Mouse (Mus musculus): Measurements from ENCODE around the gene Ccdc61. TPM values are rescaled to one million over a fixed set of nuclear protein-coding genes. Genes with fewer than 3 reads are reported as not detected.

Ccdc61 gene
- 11.7 and 15.4 TPM in 2 replicates for polyA plus RNA-seq (2012; rRNA removed)

DNA sequence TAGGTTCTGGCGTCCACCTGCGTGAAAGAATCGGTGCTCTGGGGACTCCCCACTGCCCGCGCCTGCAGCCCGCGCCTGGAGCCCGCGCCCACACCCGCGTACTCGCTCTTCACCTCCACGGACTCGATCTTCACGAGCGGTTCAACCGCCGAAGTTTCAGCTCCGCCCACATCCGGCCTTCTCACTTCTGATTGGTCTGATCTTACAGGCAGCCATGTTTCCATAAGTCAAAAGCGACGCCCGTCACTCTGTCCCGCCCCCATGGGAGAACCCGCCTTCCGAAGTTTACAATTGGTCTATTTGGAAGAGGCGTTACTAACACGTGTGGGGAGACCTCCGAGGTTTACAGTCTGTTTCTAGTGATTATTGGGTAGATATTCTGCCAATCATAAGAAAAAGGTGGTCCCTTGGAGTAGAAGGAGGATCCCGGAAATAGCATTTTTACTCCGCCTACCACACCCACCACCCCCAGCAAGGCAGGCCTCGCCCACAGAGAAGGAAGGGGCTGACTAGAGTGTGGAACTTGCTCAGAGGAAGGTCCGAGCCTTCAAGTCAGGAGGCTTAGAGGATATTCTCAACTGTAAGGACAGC, at the start of gene Ccdc61:
Gene Ccdc61, minus strand, starts transcription at position 175 of the 591 bp plus-strand sequence.
- peak; percentile 99 for DNase-seq (ENCODE audit: extremely low spot score in 1 of 2, low spot score in 1 of 2)

DNA sequence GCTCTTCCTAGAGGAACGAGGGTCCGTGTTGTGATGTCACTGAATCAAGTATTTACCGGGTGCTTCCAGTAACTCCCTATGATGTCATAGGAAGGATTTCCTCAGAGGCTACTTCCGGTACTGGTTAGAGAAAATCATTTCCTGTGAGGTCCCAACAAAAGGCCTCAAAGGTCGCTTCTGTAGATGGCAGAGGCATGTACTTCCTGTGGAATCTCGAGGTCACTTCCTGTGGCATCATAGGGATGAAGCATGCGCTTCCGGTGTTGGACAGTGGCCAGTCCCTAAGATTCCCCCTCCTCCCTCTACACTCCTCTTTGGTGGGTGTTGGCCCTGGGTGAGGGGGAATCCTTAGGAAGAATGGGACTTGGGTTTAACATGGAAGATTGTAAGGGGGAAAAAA, 49.2 kb upstream of the Ccdc61 start:
- no peak for DNase-seq (ENCODE audit: extremely low spot score in 1 of 2, low spot score in 1 of 2)

DNA sequence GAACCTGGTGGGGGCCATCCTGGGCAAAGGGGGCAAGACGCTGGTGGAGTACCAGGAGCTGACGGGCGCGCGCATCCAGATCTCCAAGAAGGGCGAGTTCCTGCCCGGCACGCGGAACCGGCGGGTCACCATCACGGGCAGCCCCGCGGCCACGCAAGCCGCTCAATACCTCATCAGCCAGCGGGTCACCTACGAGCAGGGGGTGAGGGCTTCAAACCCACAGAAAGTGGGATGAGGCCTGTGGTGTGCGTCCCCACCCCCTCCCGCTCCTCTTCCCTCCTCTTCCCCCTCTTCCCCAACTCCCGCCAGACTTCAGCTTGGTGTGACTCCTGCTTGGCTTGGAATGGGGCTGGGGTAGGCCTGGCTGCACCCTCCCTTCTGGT, 48.2 kb upstream of the Ccdc61 start:
- no peak for DNase-seq (ENCODE audit: extremely low spot score in 1 of 2, low spot score in 1 of 2)

DNA sequence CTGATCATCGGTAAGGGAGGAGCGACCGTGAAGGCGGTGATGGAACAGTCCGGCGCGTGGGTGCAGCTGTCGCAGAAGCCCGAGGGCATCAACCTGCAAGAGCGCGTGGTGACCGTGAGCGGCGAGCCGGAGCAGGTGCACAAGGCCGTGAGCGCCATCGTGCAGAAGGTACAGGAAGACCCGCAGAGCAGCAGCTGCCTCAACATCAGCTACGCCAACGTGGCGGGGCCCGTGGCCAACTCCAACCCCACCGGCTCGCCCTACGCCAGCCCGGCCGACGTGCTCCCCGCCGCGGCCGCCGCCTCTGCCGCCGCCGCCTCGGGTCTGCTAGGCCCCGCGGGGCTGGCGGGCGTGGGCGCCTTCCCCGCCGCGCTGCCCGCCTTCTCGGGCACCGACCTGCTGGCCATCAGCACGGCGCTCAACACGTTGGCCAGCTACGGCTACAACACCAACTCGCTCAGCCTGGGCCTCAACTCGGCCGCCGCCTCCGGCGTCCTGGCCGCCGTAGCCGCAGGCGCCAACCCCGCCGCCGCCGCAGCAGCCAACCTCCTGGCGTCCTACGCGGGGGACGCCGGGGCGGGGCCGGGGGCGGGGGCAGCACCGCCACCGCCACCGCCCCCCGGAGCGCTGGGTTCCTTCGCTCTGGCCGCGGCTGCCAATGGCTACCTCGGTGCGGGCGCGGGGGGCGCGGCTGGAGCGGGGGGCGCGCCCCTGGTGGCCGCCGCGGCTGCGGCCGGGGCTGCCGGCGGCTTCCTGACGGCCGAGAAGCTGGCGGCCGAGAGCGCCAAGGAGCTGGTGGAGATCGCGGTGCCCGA, 47.6 kb upstream of the Ccdc61 start:
- peak in 1 of 2 experiments; percentile 66 for DNase-seq (ENCODE audit: extremely low spot score in 1 of 2, low spot score in 1 of 2)

DNA sequence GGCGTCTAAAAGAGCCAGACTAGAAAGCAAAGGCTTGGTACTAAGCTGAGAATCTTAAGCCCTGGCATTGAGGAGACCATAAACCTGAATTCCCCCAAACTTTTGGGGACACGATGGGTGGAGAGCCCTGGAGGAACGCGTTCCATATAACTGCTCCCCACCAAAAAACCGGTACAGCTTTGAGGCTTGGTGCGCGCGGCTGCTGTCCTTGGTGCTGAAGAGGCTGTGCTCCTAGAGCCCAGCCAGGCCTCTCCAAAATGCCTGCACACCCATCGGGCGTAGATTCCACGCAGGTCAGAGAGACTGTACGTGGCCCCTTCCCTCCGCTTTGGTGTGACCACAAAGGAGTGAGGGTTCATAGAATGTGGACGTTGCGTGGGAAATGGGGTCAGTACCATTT, 41.2 kb upstream of the Ccdc61 start:
- DNase-seq (ENCODE audit: extremely low spot score in 1 of 2, low spot score in 1 of 2): no peak

DNA sequence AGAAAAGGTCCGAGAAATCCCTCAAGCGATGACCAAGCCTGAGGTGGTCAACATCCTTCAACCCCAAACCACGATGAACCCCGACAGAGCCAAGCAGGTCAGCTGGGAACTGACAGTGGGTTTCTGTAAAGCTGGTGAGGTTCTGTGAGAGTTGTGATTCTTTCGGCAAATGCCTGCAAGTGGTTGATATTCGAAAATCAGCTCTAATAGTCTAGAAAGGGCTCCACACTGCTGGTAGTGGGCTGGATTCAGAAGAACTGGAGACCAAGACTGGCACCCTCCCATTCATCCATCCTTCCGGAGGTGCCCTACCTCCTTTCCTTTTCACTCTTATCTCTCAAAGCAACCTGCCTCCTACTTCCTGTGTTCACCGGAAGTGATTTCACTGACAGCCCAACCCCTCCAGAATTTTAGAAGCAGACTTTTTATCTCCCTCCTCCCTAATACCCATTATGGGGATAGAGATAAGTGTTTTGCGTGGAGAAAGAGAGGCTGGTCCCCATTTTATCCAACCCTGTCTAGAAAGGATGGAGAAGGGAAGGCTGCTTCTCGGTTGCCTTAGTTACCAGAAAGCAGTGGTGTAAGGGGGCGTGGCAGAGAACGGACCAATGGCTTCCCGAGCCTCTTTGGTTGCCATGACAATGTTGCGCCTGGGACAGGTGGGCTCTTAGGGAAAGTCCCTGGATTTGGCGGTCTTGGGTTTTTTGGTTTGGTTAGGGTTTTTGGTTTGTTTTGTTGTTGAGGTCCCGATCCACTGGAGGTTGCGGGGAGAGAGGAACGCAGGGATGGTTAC, 40.5 kb upstream of the Ccdc61 start:
- DNase-seq (ENCODE audit: extremely low spot score in 1 of 2, low spot score in 1 of 2): peak in 1 of 2 experiments; percentile 55

DNA sequence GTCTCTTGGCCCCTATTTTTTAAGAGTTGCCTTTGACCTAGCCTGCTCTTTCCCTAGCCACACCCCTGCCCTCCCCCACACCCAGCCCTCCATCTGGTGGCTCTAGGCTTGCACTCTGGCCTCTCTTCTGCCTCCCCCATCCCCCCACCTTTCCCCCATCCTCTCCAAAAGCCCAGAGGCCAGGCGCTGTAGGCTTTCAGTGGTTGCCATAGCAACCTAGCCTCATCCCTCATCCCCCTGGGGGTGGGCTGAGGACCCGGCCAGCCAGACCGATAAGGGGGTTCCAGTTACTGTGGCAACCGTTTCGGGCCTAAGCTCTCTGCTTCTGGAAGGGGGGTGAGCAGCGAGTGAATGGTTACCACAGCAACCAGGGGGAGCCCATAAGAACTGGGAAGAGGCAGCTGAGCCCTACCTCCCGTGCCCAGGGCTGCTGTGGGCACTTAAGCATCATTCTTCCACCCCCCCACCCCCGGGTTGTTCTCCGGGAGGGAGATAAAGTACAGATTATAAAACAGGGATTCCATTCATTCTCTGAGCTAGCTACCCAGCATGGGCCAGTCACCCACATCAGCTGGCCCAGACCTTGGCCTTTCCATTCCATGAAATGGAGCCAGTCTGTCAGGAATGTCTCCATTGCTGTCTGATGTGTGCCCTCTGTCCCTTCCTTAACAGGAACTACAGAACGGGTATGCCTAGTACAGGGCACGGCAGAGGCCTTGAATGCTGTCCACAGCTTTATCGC, 39.7 kb upstream of the Ccdc61 start:
- no peak for DNase-seq (ENCODE audit: extremely low spot score in 1 of 2, low spot score in 1 of 2)

DNA sequence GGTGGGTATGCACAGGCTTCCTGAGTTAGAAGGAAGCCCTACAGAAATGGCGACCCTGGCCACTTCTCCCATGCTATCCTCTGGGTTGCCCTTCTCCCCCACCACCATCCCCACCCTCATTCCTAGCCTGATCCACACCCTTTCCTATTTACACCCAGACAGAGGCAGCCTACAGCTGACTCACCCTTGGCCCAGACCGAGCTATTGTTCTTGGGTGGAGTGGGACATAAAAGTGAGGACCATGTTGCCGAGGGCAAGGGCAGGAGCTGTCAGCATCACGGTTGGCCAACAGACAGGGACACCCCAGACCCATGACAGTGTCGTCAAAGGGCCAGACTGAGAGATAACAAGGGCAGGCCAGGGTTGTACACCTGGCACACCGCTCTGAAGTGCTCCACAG, 37.9 kb upstream of the Ccdc61 start:
- DNase-seq (ENCODE audit: extremely low spot score in 1 of 2, low spot score in 1 of 2): no peak

DNA sequence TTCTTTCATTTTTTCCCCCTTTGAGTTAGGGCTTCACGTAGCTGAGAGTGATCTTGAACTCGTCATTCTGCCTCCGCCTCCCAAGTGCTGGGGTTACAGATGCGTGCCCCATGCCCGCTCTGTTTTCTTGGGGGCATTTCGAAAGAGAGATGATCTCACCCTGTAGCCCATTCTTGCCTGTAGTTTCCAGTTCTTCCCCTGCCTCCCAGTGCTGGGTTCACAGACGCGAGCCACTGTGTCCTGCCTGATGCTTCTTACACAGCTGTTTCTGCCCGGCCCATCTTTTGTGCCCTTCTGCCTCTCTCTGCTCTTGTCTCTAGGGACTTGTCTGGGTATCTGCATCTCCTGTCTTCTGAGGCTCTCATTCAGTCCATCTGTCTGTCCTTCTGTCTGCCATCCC, 32.6 kb upstream of the Ccdc61 start:
- DNase-seq (ENCODE audit: extremely low spot score in 1 of 2, low spot score in 1 of 2): no peak

DNA sequence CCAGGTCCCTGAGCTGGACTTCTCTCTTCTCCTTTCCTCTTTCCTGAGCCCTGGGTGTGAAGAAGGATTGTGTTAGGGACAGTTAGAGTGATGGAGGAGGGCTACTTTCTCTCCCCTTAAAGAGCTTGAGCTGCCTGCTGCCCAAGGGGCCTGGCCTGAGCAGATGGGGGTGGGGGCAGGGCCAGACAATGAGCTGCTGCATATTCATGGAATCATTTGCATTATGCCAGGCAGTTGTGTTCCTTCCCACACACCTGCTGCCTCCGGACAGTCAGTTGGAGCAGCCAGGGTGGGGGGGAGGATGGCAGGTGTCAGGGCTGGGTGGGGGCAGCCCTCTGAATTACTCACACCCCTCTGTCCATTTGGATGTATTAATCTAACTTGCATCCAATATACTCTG, 32.2 kb upstream of the Ccdc61 start:
- DNase-seq (ENCODE audit: extremely low spot score in 1 of 2, low spot score in 1 of 2): peak in 1 of 2 experiments; percentile 68

DNA sequence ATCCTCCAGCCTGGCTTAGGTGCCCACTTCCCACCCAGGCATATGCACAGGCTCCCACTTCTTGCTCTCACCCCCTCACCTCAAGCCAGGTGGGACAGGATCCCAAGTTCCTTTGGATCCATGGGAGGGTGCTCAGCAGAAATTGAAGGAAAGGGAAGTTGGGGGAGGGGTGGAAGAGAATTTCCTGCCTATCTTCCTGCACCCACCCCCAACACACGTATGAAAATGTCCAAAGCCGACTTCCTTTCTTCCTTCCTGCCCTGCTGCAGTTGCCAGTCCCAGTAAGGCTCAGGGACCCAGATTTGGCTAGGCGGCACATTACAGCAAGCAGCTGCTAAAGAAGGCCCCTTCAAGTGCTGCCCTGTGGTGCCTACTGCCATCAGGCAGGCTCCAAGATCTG, 17.5 kb upstream of the Ccdc61 start:
- peak in 1 of 2 experiments; percentile 19 for DNase-seq (ENCODE audit: extremely low spot score in 1 of 2, low spot score in 1 of 2)

DNA sequence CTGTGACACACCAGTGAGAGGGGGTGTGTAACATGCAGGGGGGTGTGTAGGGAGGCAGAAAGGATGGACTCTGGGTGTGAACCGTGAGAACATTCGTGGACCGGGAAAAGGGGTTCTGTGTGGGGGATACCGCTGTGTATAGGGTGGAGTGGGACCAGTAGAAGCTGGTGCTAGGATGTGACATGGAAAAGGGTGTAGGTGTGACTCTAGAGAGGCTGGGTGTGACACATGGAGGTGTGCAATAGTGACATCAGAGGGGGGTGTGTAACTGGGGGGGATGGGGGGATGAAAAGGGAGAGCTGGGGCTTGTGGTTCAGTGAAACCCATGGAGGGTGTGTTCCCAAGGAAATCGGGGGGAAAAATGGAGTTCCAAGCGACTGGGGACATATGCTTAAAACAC, 16.7 kb upstream of the Ccdc61 start:
- no peak for DNase-seq (ENCODE audit: extremely low spot score in 1 of 2, low spot score in 1 of 2)

DNA sequence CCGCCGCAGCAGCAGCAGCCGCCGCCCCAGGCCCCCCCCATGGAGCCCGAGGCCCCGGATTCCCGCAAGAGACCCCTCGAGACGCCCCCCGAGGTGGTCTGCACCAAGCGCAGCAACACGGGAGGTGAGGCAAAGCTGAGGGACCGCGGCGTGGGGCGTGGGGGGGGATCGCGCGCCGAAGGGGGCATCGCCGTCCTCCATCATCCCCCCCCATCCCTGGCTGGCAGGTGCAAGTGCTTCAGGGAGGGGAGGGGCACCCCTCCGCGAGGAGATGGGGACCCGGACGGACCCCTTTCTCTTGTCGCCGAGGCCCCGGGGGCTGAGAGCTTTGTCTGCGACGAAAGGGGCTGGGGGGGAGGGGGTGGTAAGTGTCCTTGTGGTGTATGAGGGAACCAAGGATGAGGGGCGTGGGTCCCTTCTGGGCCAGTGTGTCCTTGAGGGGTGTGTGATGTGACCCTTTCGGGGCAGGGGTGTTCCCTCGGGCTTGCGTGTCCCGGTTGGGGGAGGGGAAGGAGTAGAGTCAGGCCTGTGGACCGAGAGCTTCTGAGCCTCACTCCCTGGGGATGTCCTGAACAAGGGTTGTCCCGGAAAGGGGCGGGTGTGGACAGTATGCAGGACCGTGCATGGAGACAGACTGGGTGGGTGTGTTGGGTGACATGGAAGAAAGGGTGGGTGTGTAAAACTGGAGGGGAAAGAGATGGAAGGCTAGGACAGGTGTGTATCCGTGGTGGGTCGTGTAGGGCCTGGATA, 16.0 kb upstream of the Ccdc61 start:
- DNase-seq (ENCODE audit: extremely low spot score in 1 of 2, low spot score in 1 of 2): peak in 1 of 2 experiments; percentile 37

DNA sequence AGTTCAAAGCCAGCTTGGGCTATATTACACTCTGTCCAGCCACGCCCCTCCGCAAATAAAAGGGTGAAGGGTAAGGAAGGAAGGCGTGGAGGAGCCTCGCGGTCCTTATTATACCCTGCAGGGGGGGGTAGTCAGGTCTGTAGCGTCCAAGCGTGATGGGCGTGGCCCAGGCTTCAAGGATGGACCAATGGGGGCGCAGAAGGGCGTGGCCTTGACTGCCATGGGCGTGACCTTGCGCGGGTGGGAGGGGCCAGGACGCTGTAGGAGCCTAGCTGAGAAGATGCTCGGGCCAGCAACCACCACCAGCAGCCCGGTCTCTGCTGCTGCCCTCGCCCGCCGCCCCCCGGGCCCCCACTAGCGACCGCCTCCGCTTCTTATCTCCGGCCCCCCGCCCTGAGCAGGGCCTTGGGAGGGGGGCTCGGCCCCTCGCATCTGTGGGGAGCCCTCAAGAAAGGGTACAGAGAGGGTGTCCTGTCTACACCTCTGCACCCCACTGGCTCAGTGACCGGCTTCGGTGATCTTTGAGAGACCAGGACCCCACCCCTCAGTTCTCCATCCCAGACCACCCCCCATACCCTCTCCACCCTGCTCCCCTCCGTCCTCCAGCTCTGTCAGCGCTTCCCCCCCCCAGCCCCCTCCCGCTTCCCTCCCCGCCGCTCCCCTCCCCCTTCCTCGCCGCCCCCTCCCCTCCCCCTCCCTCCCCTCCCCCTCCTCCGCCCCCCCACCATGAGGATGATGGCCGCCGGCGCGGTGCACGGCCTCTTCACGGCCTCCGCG, 15.1 kb upstream of the Ccdc61 start, which contains the start of gene Nova2:
Gene Nova2, plus strand, starts transcription at position 727 of the 777 bp plus-strand sequence.
- peak; percentile 95 to 98 for DNase-seq (ENCODE audit: extremely low spot score in 1 of 2, low spot score in 1 of 2)

DNA sequence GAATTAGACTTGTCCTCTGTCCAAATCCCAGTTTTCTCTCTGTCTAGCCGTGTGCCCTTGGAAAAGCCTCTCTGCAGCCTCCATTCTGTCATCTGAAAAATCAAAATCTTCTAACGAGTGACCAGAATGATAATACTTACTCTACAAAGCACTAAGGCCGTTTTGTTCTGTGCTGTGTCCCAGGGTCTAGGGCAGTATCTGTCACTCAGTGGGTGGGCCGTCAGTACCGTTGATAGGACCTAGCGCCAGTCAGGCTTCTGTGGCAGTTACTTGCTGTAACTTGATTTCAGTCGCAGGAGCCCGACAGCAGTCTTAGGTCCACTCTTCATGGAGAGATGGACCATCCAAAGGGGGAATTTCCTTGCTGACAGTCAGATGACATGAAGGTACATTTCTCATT, 14.1 kb upstream of the Ccdc61 start:
- no peak for DNase-seq (ENCODE audit: extremely low spot score in 1 of 2, low spot score in 1 of 2)

DNA sequence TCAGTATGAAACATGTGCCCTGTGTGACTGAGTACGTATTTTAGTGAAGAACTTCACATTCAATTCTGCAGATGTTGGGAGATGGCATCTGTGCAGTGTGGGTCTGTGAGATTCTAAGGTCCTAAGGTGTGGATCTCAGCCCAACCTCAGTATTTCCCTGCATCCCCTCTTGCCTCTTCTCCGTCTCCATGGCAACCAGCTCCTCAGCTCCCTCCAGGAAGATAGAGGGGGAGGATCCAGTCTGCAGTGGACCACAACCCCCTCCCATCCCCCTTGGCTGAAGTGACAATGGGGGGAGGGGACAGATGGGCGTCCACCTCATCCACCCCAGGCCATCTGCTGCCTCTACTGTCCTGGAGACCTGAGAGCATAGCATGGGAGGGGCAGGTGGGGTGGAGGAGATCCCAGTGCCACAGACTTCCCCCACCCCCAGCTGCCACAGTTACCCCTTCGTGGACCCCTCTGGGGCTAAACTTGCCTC, 13.5 kb upstream of the Ccdc61 start:
- DNase-seq (ENCODE audit: extremely low spot score in 1 of 2, low spot score in 1 of 2): peak in 1 of 2 experiments; percentile 64

DNA sequence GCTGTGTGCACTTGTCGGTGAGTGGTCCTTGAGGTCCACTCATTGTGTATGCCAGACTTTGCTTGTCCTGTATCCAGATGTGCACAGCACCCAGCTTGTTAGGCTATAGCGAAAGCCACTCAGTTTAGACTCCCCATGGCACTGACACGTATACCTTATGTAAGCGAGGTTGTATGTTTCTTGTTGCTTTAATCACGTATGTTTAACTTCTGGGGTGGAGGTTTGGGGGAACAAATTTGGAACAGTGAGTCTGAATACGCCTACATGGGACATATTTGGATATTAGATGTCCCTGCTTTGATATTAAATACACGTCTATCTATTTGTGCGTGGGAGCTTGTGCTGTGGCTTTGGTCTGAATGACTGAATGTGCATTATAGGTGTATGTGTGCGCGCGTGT, 13.1 kb upstream of the Ccdc61 start:
- DNase-seq (ENCODE audit: extremely low spot score in 1 of 2, low spot score in 1 of 2): peak in 1 of 2 experiments; percentile 49

DNA sequence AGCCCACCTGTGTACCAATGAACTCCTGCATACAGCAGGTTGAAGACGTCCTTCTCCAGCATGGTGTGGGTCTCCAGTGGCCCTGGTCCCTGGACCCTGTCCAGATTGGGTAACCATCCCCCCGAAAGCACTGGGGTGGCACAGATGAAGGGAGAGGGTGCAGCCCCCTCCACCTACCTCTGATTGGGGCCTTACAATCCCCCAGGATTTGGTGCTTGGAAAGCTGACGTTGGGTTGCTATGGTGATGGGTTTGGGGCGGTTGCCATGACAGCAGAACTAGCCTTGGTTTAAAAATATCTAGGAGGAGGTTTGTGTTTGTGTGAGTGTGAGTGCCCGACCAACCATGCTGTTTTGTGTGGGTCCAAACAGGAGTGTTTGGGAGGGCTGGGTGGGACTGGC, 12.6 kb upstream of the Ccdc61 start:
- DNase-seq (ENCODE audit: extremely low spot score in 1 of 2, low spot score in 1 of 2): peak; percentile 91 to 93

DNA sequence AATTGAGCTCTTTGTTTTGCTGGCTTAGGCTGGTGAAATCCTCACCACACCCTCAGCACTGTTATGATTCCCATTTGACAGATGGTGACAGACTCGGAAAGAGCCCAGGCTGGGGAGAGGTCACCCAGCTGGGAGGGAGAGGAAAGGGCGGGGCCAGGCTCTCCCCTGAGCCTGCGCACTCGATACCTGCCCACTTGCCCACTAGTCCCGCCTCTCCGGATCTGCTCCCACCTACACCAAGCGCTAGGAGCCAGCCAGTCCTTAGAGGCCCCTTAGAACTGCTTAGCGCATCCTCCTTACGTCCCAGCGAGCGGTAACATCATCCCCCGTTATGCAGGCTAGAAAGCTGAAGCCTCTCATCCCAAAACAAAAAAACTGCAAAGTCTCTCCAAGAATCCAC, 10.9 kb upstream of the Ccdc61 start:
- peak; percentile 82 to 87 for DNase-seq (ENCODE audit: extremely low spot score in 1 of 2, low spot score in 1 of 2)
